Mouse (Mus musculus) lung, embryonic 16.5 days (tissue): ENCODE measurements around the gene Ifitm10. TPM values are rescaled to one million over a fixed set of nuclear protein-coding genes. Genes with fewer than 3 reads are reported as not detected.
"Not testable (repeated sequence)": the region's sequence is repeated elsewhere in the genome, so short reads cannot be mapped to it uniquely, and the experiment has no call there.

Experiments
- ATAC-seq: fragments of 200-750 bp; cut with Nextera tagmentation; 2 replicates; pipeline ENCODE4 v1.8.0; 2017; ENCODE audit warnings: low read depth, mild to moderate bottlenecking, moderate library complexity
- H3K27ac ChIP-seq: fragments of 300-500 bp; sonication (generic); 2 replicates; pipeline ENCODE4 v1.5.1; 2014; ENCODE audit warnings: mild to moderate bottlenecking, control low read depth, low read length
- H3K27me3 ChIP-seq: fragments of 300-500 bp; sonication (generic); 2 replicates; pipeline ENCODE4 v1.6.1; 2014; ENCODE audit warnings: low read depth, low read length, mixed read lengths; ENCODE audit not compliant: control insufficient read depth, insufficient read depth
- H3K36me3 ChIP-seq: fragments of 300-500 bp; sonication (generic); 2 replicates; pipeline ENCODE4 v1.6.1; 2014; ENCODE audit warnings: low read length; ENCODE audit not compliant: control insufficient read depth, insufficient read depth
- H3K4me1 ChIP-seq: fragments of 300-500 bp; sonication (generic); replicated peaks from 2 replicates; pipeline ENCODE4 v1.6.1; 2014; ENCODE audit warnings: low read length, mixed read lengths; ENCODE audit not compliant: control insufficient read depth, insufficient read depth
- H3K4me2 ChIP-seq: fragments of 300-500 bp; sonication (generic); 2 replicates; pipeline ENCODE4 v1.6.1; 2014; ENCODE audit warnings: low read depth, low read length, control low read depth
- H3K4me3 ChIP-seq: fragments of 300-500 bp; sonication (generic); 2 replicates; pipeline ENCODE4 v1.5.1; 2014; ENCODE audit warnings: mild to moderate bottlenecking, low read length, control low read depth
- H3K9ac ChIP-seq: fragments of 300-500 bp; sonication (generic); 2 replicates; pipeline ENCODE4 v1.6.1; 2014; ENCODE audit warnings: low read length, control low read depth
- H3K9me3 ChIP-seq: fragments of 300-500 bp; sonication (generic); 2 replicates; pipeline ENCODE4 v1.6.1; 2016; ENCODE audit warnings: low read length; ENCODE audit not compliant: control insufficient read depth
- WGBS: fragments of 180-500 bp; shearing (Covaris S2); extraction: QIAGEN DNeasy Blood & Tissue Kit; methylation state at CpG from one replicate; pipeline ENCODE4 v1.1.7; 2014; 5-methylcytosine and 5-hydroxymethylcytosine counted together
- polyA plus RNA-seq: library from polyadenylated mRNA; unstranded; fragments of >200 nt; fragmentation: Nextera tagmentation; extraction: Ambion mirVana; gene quantifications from 2 replicates; pipeline ENCODE4 v1.2.1, GENCODE M21; 2015

Ifitm10 gene
- polyA plus RNA-seq, 1 experiment from 2014 or later, result 7.5 TPM

DNA sequence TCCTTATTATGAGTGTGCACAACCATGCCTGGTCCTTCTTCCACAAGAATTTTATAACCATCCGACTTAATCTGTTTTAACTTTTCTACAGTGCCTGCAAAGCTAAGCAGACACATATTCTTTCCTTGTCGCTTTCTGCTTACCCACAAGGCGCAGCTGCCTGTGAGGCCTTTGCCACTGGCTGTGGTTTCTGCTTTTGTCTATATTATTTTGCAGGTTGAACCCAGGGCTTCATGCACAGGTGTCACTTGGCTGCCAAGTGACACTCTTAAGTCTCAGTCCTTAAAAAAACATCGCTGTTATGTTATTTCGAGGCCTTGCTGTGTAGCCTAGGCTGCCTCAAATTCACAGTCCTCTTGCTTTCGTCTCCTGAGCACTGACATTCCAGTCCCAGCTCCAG, 50.9 kb downstream of the Ifitm10 start:
- Histone ChIP-seq H3K36me3 (no peaks in the 10 kb centered on the region), H3K4me3 (no peak overlapping the region), H3K27me3 (no peaks in the 10 kb centered on the region), H3K4me2 (no peak overlapping the region), H3K4me1 (peaks cover 16% of the 10 kb centered on the region), H3K9ac (no peak overlapping the region), H3K9me3 (no peaks in the 10 kb centered on the region), H3K27ac (no peak overlapping the region)
- WGBS, result 75% methylated on average over 6 of the region's 6 CpGs
- ATAC-seq, result no peak

DNA sequence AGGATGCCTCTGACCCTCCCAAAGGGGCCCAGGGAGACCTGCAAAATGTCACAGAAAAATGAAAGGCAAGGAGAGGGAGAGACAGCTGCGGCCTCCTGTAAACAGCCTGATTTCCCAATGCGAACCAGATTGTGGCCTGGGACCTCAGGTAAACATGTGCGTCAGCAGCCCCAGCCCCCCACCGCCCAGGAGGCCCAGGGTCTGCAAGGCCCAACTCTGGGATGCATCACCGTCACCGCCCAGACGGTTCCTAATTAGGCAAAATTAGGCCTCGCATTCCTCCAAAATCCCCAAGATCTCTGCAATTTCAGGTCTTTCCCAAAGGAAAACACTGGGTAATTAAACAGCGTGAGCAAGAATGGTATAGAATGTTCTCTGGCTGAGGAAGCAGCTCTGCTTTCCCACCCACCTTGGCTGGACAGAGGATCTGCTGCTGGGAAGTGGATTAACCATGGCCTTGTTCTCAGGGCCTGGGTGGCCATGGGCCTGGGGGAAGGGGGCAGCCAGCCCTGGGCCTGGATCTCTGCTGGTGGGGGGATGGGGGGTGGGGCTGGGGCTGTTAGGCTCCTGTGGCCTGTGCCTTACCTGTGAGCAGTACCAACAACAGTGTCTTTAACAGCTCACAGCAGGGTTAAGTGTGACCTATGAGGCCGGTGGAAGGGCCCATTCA, 51.8 kb downstream of the Ifitm10 start:
- not testable (repeated sequence) for H3K9me3 ChIP-seq, H3K36me3 ChIP-seq, H3K27me3 ChIP-seq, H3K9ac ChIP-seq, H3K4me3 ChIP-seq, H3K4me2 ChIP-seq, ATAC-seq, H3K27ac ChIP-seq, H3K4me1 ChIP-seq
- WGBS, result 66% methylated on average over 4 of the region's 10 CpGs

DNA sequence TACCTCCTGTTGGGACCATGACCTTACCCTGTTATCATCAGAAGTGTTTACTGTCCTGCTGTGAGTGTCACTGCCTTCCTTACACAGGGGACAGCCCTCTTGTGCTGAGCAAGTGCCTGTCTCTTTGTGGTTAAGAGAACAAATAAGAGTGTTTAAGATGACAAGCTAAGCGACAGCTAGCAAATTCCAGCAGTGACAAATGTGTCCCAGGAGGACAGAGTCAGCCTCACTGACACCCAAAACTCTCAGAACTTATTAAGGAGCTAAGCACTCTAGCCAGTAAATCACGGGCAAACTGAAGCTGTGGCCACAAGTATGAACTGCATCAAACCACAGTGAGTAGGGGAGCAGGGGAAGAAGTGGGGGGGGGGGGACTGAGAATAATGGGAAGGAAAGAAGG, 52.6 kb downstream of the Ifitm10 start:
- no peaks in the 10 kb centered on the region for H3K27me3 ChIP-seq
- H3K4me2 ChIP-seq, result no peak overlapping the region
- no peak overlapping the region for H3K27ac ChIP-seq
- H3K36me3 ChIP-seq, result no peaks in the 10 kb centered on the region
- no peaks in the 10 kb centered on the region for H3K9me3 ChIP-seq
- H3K4me3 ChIP-seq, result no peak overlapping the region
- no peak for ATAC-seq
- no peak overlapping the region for H3K9ac ChIP-seq
- H3K4me1 ChIP-seq, result peaks cover 5% of the 10 kb centered on the region; the same call in 1 of the 2 replicates
- WGBS, result 23% methylated on average over 2 of the region's 2 CpGs

DNA sequence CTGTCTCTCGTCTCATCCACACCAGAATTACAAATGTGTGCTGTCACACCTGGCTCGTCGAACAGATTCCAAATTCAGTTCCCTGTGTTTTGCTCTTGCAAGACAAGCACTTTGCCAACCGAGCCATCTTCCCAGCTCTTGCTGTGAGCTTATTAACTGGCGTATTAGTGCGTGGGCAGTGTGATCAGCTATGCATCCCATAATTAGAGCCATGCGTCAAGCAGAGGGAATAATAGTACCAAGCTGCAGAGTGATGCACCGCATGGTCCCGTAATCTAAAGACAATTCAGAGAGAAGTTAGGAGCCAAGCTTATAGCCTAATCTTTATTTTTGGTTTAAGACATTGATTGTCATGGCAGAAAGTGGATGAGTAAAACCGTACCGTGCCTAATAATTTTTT, 54.4 kb downstream of the Ifitm10 start:
- Histone ChIP-seq H3K4me3 (no peak overlapping the region), H3K36me3 (no peaks in the 10 kb centered on the region), H3K27ac (no peak overlapping the region), H3K4me2 (no peak overlapping the region), H3K9me3 (no peaks in the 10 kb centered on the region), H3K4me1 (no peaks in the 10 kb centered on the region), H3K9ac (no peak overlapping the region), H3K27me3 (no peaks in the 10 kb centered on the region)
- ATAC-seq, result no peak
- WGBS, result 82% methylated on average over 11 of the region's 11 CpGs

DNA sequence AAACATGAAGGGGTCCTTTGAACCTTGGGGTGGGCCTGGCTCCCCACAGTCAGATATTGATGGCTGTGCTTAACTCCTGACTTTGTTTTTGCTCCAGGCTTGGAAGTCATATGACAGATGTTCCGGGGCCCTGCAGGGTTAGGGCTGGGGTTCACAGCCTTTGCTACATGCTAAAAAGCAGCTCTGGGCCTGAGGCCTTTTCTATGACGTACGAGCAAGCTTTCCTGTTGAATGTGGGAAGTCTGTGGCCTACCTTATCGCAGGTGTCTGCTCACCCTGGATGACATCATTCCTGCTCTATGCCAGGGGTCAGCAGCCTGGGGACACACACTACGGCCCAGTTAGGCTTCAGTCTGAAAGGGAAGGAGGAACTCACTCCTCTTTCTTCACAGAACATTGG, 56.3 kb downstream of the Ifitm10 start:
- no peak for ATAC-seq
- no peak overlapping the region for H3K4me3 ChIP-seq

DNA sequence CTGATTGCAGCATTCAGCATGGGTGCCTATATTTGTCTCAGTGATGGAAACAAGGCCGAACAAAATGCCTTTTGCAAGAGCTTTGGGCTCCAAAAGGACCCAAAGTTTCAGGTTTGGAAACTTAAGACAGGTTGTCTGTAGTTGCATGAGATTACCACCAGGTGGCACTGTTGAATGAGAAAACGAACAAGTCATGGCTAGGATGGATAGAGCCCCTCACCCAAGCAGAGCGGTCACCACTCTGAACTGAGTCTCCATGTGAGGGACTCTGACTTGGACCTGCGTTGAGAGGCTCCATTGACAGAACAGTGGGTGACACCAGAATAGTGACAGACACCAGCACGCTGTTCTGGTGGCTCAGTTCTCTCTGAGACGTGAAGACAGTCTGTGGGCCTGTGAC, 57.0 kb downstream of the Ifitm10 start:
- H3K27me3 ChIP-seq, result no peaks in the 10 kb centered on the region
- H3K27ac ChIP-seq, result no peak overlapping the region
- ATAC-seq, result peak; percentile 72; the same call in 1 of the 2 replicates
- no peaks in the 10 kb centered on the region for H3K9me3 ChIP-seq
- H3K36me3 ChIP-seq, result no peaks in the 10 kb centered on the region
- no peaks in the 10 kb centered on the region for H3K4me1 ChIP-seq
- no peak overlapping the region for H3K9ac ChIP-seq
- H3K4me3 ChIP-seq, result no peak overlapping the region
- H3K4me2 ChIP-seq, result no peak overlapping the region
- 26% methylated on average over 6 of the region's 6 CpGs for WGBS

More for the DNA sequence above, 56.3 kb downstream of the Ifitm10 start:
- 60% methylated on average over 5 of the region's 5 CpGs for WGBS
- Histone ChIP-seq H3K4me2 (no peak overlapping the region), H3K9me3 (no peaks in the 10 kb centered on the region), H3K27me3 (no peaks in the 10 kb centered on the region), H3K27ac (no peak overlapping the region), H3K36me3 (no peaks in the 10 kb centered on the region), H3K4me1 (no peaks in the 10 kb centered on the region), H3K9ac (no peak overlapping the region)

DNA sequence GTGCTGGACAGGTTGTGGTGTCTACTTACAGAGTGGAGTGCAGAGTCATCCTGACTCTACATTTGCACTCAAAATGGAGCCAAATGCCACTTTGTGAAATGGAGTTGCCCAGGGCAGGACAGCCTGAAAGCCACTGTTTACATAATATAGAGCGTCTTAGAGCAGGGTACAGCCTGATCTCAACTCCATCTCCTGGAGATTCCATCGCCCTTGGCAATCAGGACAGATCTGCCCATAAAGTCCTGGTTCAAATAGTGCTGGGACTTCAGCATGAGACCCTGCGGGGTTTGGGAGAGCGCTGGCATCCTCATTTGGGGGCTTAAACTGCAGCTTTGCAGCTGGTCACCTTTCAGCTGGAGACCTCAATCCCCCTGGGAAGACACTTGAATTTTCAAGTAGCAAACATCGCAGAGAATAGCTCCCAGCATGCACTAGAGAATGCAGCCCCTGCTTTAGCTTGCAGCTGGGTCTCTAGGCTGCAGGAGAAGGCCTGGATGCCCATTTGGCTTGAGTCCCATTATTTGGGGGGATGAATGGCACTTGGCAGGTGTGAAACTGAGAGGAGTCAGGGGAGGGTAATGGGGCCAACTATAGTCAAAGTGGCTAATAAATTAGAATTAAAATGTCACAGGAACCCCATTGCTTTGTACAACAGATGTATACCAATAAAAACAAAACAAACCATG, 58.8 kb downstream of the Ifitm10 start:
- no peak overlapping the region for H3K9ac ChIP-seq
- no peaks in the 10 kb centered on the region for H3K4me1 ChIP-seq
- WGBS, result 49% methylated on average over 5 of the region's 5 CpGs
- no peak for ATAC-seq
- H3K27ac ChIP-seq, result no peak overlapping the region
- no peak overlapping the region for H3K4me3 ChIP-seq
- H3K4me2 ChIP-seq, result no peak overlapping the region
- H3K27me3 ChIP-seq, result no peaks in the 10 kb centered on the region
- no peaks in the 10 kb centered on the region for H3K9me3 ChIP-seq
- H3K36me3 ChIP-seq, result no peaks in the 10 kb centered on the region

DNA sequence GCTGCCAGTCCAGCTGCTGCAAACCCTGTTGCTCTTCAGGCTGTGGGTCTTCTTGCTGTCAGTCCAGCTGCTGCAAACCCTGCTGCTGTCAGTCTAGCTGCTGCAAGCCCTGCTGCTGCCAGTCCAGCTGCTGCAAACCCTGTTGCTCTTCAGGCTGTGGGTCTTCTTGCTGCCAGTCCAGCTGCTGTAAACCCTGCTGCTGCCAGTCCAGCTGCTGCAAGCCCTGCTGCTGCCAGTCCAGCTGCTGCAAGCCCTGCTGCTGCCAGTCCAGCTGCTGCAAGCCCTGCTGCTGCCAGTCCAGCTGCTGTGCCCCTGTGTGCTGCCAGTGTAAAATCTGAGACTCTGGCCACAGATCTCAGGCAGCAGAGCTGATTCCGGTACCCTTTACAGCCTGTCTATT, 69.6 kb downstream of the Ifitm10 start:
- not testable (repeated sequence) for H3K27me3 ChIP-seq, H3K27ac ChIP-seq, H3K9ac ChIP-seq, H3K4me3 ChIP-seq, H3K36me3 ChIP-seq, H3K4me1 ChIP-seq, ATAC-seq, H3K9me3 ChIP-seq, H3K4me2 ChIP-seq
- 76% methylated on average over 1 of the region's 1 CpGs for WGBS

DNA sequence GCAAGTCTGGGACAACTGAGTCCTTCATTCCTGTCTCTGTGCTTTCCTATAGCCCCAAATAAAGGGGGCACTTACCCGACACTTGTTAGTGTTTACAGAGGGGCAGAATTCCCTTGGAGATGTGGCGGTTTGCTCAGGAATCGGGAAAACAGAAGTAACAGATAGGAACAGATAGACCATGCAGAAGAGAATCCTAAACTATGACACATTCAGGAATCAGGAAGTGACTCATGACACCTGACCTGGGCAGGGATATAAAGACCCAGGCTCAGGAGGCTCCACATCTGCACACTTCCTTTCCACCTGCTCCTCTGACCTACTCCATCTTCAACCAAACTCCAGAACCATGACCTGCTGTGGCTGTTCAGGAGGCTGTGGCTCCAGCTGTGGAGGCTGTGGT, 70.3 kb downstream of the Ifitm10 start, which contains the start of gene Krtap5-4:
Gene Krtap5-4, plus strand, starts transcription at position 301 of the 400 bp plus-strand sequence.
- no peak for ATAC-seq
- no peak within 1 kb of the TSS for H3K9ac ChIP-seq
- 27% methylated on average over 3 of the region's 3 CpGs for WGBS
- H3K4me2 ChIP-seq, result no peak within 1 kb of the TSS
- no peaks in the 10 kb centered on the region for H3K9me3 ChIP-seq
- no peak within 1 kb of the TSS for H3K4me3 ChIP-seq
- no peaks in the 10 kb centered on the region for H3K36me3 ChIP-seq
- H3K4me1 ChIP-seq, result no peaks in the 10 kb centered on the region
- H3K27ac ChIP-seq, result no peak within 1 kb of the TSS
- no peaks in the 10 kb centered on the region; the same call in 1 of the 2 replicates for H3K27me3 ChIP-seq
